Mouse (Mus musculus): ENCODE measurements around the gene Tnni1. TPM values are rescaled to one million over a fixed set of nuclear protein-coding genes. Genes with fewer than 3 reads are reported as not detected.

The Tnni1 gene
- polyA plus RNA-seq, 1 experiment from 2014 or later, result 1.3 TPM

DNA sequence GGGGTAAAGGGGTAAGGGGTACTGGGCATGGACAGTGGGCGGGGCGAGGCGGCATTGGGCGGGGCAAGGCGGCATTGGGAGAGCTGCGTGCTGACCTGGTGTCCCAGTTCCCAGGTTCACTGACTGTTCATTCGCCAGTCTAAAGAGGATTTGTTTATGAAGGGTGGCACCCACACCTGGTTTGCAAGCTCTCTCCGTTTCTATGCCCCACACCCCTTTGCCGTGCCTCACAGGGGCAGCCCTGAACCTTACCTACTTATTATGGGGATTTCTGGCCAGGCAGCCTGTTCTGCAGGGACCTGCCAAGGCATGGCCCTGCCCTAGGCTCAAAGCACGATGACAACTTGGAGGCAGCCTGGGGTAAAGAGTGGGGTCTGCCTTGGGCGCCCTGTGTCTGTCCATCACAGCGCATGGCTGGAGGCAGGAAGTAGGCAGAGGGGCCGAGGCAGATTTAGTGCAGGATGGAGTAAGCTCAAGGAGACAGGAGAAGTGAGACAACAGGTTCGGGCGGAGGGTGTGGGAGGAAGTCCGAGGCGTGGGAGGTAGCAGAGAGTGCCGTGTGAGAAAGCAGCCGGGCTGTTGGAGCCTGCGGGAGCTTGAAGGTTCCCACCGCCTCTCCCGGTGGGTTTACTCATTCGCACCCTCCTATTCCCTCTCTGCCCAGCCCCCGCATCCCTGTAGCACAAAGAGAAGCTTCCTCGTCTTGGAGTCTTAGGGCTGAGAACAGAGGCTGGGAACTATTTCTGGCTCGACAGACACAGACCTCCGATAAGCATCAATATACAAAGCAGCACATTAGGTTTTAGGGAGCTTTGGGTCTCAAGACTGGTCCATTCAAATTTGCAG, 14.4 kb downstream of the Tnni1 start:
- no peak for ATAC-seq (ENCODE audit: low FRiP score, low read depth)
- 27% methylated on average over 27 of the region's 27 CpGs for WGBS
- H3K4me2 ChIP-seq, result peak overlapping the region; percentile 47
- H3K27ac ChIP-seq (replicated peaks), result no peak overlapping the region
- H3K27me3 ChIP-seq, result peaks cover 5% of the 10 kb centered on the region; the same call in 1 of the 2 replicates
- peak overlapping the region; percentile 0; the same call in 1 of the 2 replicates for H3K9ac ChIP-seq
- H3K4me1 ChIP-seq (replicated peaks), result peaks cover 6% of the 10 kb centered on the region
- no peaks in the 10 kb centered on the region for H3K9me3 ChIP-seq
- no peaks in the 10 kb centered on the region for H3K36me3 ChIP-seq
- no peak overlapping the region; the same call in 1 of the 2 replicates for H3K4me3 ChIP-seq

DNA sequence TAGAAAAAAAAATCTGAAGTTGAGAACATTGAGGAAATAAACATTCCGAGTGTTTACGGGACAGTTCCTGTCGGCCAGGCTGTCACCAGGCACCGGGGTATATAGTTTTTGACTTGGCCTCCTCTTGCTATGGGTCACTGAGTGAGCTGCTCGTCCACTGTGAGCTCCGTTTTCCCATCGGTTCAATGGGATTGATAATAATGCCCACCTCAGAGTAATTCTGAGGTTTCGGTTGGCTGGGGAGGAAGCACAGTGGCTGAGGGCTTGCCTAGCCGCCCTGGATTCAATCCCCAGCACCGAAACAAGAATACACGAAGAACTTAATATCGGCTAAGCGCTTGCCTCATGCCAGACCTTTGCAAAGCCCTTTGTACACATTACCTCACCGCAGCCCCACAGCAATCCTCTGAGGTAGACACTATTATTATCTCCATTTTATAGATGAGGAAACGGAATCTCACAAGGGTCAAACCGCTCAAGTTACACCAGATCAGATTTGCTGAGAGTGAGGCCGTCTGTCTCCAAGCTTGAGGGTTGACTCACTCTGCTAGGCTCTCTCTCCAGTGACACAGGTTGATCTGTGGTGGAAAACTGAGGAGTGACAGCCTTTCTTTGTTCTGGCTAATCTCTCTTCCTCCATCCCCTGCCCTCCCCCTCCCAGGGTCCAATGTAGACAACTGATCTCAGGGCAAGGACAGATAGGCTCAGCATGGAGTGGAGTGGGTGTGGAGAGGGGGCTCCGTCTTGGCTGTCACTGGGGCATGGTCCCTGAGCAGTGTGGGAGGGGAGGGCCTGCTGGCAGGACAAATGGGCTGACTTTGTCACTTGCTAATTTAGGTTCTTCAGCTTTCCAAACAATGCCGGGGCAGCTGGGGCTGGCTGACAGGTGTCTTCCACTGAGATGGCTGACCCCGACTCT, 15.2 kb downstream of the Tnni1 start:
- Histone ChIP-seq H3K9me3 (no peaks in the 10 kb centered on the region), H3K9ac (no peak overlapping the region), H3K36me3 (no peaks in the 10 kb centered on the region), H3K4me2 (peak overlapping the region; percentile 47; the same call in 1 of the 2 replicates), H3K27me3 (peaks cover 5% of the 10 kb centered on the region; the same call in 1 of the 2 replicates), H3K27ac (replicated peaks) (no peak overlapping the region), H3K4me1 (replicated peaks) (peaks cover 6% of the 10 kb centered on the region), H3K4me3 (no peak overlapping the region)
- no peak for ATAC-seq (ENCODE audit: low FRiP score, low read depth)
- 44% methylated on average over 20 of the region's 20 CpGs for WGBS

GRCm38 (mm10) chr1:135798492-135798891, 19.3 kb downstream of the Tnni1 start:
- 95% methylated on average over 1 of the region's 1 CpGs for WGBS
- Histone ChIP-seq H3K36me3 (no peaks in the 10 kb centered on the region), H3K9ac (no peak overlapping the region), H3K4me2 (no peak overlapping the region), H3K9me3 (no peaks in the 10 kb centered on the region), H3K27me3 (no peaks in the 10 kb centered on the region), H3K4me1 (replicated peaks) (peaks cover 16% of the 10 kb centered on the region), H3K27ac (replicated peaks) (no peak overlapping the region), H3K4me3 (no peak overlapping the region)
- ATAC-seq (ENCODE audit: low FRiP score, low read depth), result no peak

DNA sequence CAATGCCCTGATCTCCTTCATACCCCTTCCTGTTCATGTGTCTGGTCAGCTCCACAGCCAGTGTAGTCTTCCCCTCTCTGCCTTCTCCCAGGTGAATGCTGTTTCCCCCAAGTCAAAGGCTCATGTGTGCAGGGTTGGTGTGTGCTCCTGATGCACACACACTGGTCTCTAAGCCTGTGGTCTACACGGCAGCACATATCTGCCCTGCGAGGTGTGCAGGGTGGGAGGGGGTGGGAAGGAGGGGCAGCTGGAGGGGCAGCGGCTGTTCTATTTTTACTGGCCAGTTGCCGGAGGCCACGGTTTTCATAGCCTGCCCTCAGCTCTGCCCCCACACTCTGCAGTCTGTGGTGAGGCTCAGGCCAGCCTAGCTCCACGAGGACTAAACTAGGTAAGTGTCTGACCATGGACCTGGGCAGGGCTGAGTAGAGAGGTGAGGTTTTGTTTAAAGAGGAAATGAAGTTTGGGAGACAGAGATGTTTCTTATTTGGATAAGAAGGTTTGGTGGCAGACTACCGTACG, 19.9 kb downstream of the Tnni1 start:
- no peaks in the 10 kb centered on the region for H3K36me3 ChIP-seq

DNA sequence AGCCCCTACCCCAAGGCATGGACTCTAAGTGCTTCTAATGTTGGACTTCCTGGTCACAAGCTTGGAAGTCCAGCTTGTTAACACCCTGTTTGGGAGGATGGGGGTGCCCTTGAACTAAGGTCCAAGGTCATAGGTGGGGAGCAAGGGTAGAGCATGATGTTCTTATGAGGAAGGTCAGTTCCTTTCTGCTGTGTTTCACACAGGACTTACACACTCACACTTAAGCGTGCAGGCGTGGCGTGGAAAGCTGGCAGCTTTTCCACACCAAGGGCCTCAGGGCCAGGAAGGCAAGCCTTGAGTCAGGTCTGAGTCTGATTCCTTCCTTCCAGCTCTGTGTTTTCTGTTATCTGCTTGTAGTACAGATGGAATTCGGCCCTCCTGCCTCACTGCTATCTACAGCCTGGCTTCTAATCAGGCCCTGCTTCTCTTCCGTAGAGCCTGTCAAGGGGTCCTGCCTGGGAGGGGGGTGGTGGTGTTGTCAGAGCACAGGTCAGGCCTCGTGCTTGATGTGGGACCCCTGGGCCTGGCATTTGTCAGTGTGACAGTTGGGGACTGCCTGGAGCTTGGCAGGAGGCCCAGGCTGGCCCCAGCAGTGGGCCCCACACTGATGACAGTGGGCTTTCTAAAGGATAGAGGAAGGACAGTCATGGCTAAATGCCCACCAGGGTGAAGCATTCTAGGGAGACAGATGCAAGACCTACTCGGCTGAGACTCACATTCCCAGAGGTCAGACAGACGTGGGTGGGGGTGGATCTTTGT, 21.1 kb downstream of the Tnni1 start:
- Histone ChIP-seq H3K36me3 (no peaks in the 10 kb centered on the region), H3K4me3 (no peak overlapping the region), H3K27me3 (no peaks in the 10 kb centered on the region), H3K9me3 (no peaks in the 10 kb centered on the region), H3K27ac (replicated peaks) (peak overlapping the region; percentile 27; the same call in 1 of the 2 replicates), H3K4me1 (replicated peaks) (peaks cover 11% of the 10 kb centered on the region), H3K9ac (no peak overlapping the region), H3K4me2 (no peak overlapping the region)
- ATAC-seq (ENCODE audit: low FRiP score, low read depth), result peak; percentile 62; the same call in 1 of the 2 replicates
- 36% methylated on average over 8 of the region's 8 CpGs for WGBS

More for the DNA sequence above, 19.9 kb downstream of the Tnni1 start:
- no peak overlapping the region for H3K9ac ChIP-seq
- no peak overlapping the region for H3K4me3 ChIP-seq
- no peak overlapping the region for H3K27ac ChIP-seq (replicated peaks)
- H3K4me2 ChIP-seq, result no peak overlapping the region
- peaks cover 11% of the 10 kb centered on the region for H3K4me1 ChIP-seq (replicated peaks)
- H3K27me3 ChIP-seq, result no peaks in the 10 kb centered on the region
- H3K9me3 ChIP-seq, result no peaks in the 10 kb centered on the region
- ATAC-seq (ENCODE audit: low FRiP score, low read depth), result no peak
- WGBS, result 79% methylated on average over 8 of the region's 8 CpGs

- Histone ChIP-seq H3K9me3 (no peaks in the 10 kb centered on the region), H3K4me1 (replicated peaks) (no peaks in the 10 kb centered on the region), H3K36me3 (no peaks in the 10 kb centered on the region), H3K9ac (no peak overlapping the region), H3K27ac (replicated peaks) (no peak overlapping the region), H3K4me2 (no peak overlapping the region), H3K4me3 (no peak overlapping the region), H3K27me3 (no peaks in the 10 kb centered on the region)
- WGBS, result 72% methylated on average over 10 of the region's 10 CpGs
- ATAC-seq (ENCODE audit: low FRiP score, low read depth), result no peak
Observed at GRCm38 (mm10) chr1:135807546-135807945, 28.3 kb downstream of the Tnni1 start.

DNA sequence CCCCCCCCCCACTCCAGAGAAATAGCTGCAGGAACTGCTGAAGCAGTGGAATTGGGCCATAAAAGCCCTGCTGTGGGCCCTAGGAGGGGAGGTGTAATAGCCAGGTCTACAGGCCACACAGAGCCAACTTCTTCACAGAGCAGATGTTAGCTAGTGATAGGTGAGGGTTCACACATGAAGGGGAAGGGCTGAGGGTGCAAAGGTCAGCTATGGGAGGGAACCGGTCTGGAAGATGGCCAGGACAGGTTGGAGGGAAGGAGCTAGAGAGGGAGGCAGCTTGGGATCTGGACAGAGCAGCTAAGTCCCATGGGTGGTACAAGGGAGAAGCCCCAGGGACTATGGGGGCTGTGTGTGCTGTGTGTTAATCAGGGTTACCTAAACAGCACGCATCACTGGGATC, 30.9 kb downstream of the Tnni1 start:
- 86% methylated on average over 2 of the region's 2 CpGs for WGBS
- H3K27me3 ChIP-seq, result no peaks in the 10 kb centered on the region
- H3K4me3 ChIP-seq, result no peak overlapping the region
- H3K4me2 ChIP-seq, result no peak overlapping the region
- no peaks in the 10 kb centered on the region for H3K9me3 ChIP-seq
- H3K36me3 ChIP-seq, result no peaks in the 10 kb centered on the region
- no peak overlapping the region for H3K27ac ChIP-seq (replicated peaks)
- 0 out of 2 replicates have a peak, but pooled peaks cover 3% of the 10 kb centered on the region for H3K4me1 ChIP-seq (replicated peaks)
- ATAC-seq (ENCODE audit: low FRiP score, low read depth), result no peak
- H3K9ac ChIP-seq, result no peak overlapping the region

DNA sequence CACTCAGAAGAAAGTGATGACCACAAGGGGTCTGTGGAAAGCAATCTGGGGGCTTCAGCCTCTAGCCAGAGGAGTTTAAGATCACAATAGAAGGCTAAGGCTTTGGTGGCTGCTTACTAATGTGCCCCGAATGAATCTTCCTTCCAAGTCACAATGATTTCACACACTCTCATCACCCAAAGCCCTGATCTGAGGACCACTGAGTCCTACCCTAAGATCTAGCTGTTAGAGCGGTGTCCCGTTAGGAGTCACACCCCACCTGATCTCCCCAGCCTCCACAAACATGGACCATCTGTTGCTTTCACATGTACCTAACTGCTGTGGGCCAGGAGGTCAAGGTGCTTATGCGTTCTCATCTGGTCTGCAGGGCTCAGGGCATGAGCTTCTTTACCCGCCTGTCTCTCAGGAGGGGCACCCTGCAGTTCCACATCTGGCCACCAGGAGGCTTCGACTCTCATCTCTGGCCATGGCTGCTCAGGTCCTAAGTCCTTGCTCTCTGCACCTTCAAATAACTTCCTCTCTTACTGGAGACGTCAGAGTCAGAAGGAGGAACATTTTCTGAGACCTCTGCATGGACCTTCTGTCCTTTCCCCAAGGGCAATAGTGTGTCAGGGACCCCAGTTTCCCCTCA, 31.9 kb downstream of the Tnni1 start:
- H3K27me3 ChIP-seq, result no peaks in the 10 kb centered on the region
- no peak overlapping the region for H3K27ac ChIP-seq (replicated peaks)
- H3K9ac ChIP-seq, result no peak overlapping the region
- WGBS, result 36% methylated on average over 7 of the region's 7 CpGs
- H3K9me3 ChIP-seq, result no peaks in the 10 kb centered on the region
- no peaks in the 10 kb centered on the region for H3K36me3 ChIP-seq
- no peak overlapping the region for H3K4me2 ChIP-seq
- H3K4me3 ChIP-seq, result no peak overlapping the region
- H3K4me1 ChIP-seq (replicated peaks), result 0 out of 2 replicates have a peak, but pooled peaks cover 3% of the 10 kb centered on the region
- ATAC-seq (ENCODE audit: low FRiP score, low read depth), result no peak; the same call in 1 of the 2 replicates

- ATAC-seq (ENCODE audit: low FRiP score, low read depth), result no peak
- no peaks in the 10 kb centered on the region for H3K9me3 ChIP-seq
- H3K4me1 ChIP-seq (replicated peaks), result 0 out of 2 replicates have a peak, but pooled peaks cover 3% of the 10 kb centered on the region
Observed at GRCm38 (mm10) chr1:135812205-135812604, 33.0 kb downstream of the Tnni1 start.

GRCm38 (mm10) chr1:135812618-135813017, 33.4 kb downstream of the Tnni1 start:
- peaks cover 10% of the 10 kb centered on the region for H3K27me3 ChIP-seq
- no peaks in the 10 kb centered on the region for H3K9me3 ChIP-seq
- 35% methylated on average over 2 of the region's 2 CpGs for WGBS
- no peak overlapping the region for H3K9ac ChIP-seq
- 0 out of 2 replicates have a peak, but pooled peaks cover 3% of the 10 kb centered on the region for H3K4me1 ChIP-seq (replicated peaks)
- H3K4me3 ChIP-seq, result no peak overlapping the region
- 0 out of 2 replicates have a peak, but pooled peaks have one; percentile 16 for ATAC-seq (ENCODE audit: low FRiP score, low read depth)
- no peak overlapping the region for H3K4me2 ChIP-seq
- no peak overlapping the region for H3K27ac ChIP-seq (replicated peaks)
- no peaks in the 10 kb centered on the region for H3K36me3 ChIP-seq

More at GRCm38 (mm10) chr1:135812205-135812604, 33.0 kb downstream of the Tnni1 start:
- Histone ChIP-seq H3K4me3 (no peak overlapping the region), H3K9ac (no peak overlapping the region), H3K27ac (replicated peaks) (no peak overlapping the region), H3K4me2 (no peak overlapping the region), H3K36me3 (no peaks in the 10 kb centered on the region), H3K27me3 (peaks cover 6% of the 10 kb centered on the region)
- WGBS, result 74% methylated on average over 3 of the region's 3 CpGs

DNA sequence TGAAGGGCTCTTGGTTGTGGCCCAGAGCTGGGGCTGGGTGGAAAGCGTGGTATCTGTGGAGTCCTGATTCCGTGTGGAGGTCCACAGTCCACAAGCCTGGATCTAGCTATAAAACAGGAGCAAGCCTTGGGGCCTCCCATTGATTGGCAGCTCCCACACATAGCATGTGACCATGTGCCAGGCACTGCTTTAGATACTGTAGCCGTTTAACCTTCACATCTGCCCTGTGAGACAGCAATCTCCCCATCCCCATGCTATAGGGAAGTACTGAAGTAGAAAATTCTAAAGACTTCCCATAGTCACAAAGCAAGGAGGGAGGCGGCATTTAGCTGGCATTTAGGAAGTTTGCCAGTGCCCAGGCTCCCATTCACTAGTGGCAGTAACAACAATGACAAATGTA, 33.8 kb downstream of the Tnni1 start:
- no peaks in the 10 kb centered on the region for H3K36me3 ChIP-seq
- WGBS, result 57% methylated on average over 4 of the region's 4 CpGs
- H3K9ac ChIP-seq, result no peak overlapping the region
- no peak overlapping the region for H3K4me3 ChIP-seq
- no peak overlapping the region for H3K4me2 ChIP-seq
- ATAC-seq (ENCODE audit: low FRiP score, low read depth), result 0 out of 2 replicates have a peak, but pooled peaks have one; percentile 21
- peaks cover 15% of the 10 kb centered on the region for H3K27me3 ChIP-seq
- no peak overlapping the region for H3K27ac ChIP-seq (replicated peaks)
- H3K9me3 ChIP-seq, result no peaks in the 10 kb centered on the region
- H3K4me1 ChIP-seq (replicated peaks), result 0 out of 2 replicates have a peak, but pooled peaks cover 3% of the 10 kb centered on the region

Measured in hindbrain, embryonic 15.5 days (tissue).